Mouse (Mus musculus): ENCODE results near the gene Cnih2. TPM values are rescaled to one million over a fixed set of nuclear protein-coding genes. Genes with fewer than 3 reads are reported as not detected.

The Cnih2 gene
- polyA plus RNA-seq, 1 experiment, result 1.9 TPM

DNA sequence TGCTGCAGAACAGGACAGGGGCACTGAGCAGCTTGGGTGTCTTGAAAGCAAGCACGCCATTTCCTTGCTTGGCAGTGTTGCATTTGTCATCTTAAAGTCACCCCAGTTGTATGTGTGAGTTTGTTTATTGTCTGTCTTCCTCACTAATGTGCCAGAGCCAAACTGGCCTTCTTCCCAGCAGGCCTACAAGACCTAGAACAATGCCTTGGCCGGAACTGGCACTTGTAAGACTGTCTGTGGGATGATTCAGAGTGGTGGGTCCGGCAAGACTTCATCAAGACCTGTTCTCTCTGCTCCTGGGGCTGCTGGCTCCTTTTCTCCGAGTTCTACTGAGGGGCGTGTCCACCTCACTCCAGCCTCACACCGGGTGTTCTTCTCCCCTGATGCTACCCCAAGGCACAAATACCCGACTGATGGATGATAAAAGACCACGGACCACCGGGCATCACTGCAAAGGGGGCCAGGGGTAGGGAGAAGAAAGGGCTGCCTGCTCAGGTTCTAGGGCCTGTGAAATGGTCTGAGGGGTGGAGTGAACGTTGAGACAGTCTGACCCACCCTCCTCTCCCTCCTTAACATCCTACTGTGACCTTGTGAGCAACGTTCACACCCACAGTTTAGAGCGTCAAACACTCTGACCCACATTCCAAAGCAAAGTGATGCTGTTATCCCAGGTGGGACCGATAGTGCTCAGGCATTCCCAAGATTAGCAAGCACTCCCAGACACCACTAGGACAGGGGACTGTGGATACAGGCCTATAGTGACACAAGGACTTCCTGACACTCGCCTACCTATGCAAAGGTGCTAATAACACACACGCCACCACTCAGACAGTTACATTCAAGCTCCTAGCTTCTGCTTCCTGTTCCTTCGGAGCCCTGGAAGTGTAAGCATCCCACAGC lies 40.2 kb downstream of the Cnih2 start:
- Histone ChIP-seq H3K79me2 (ENCODE audit: control insufficient read depth, insufficient read depth) (peaks cover 25% of the 10 kb centered on the region), H3K79me3 (ENCODE audit: low read depth) (peaks cover 17% of the 10 kb centered on the region), H3K27me3 (ENCODE audit: control insufficient read depth, insufficient read depth, insufficient read length) (no peaks in the 10 kb centered on the region), H3ac (ENCODE audit: control insufficient read depth, insufficient read length, low read depth) (peak overlapping the region; percentile 4), H3K4me3 (ENCODE audit: insufficient read depth, poor library complexity, severe bottlenecking) (no peak overlapping the region), H3K36me3 (ENCODE audit: control insufficient read depth, insufficient read depth) (peaks cover 34% of the 10 kb centered on the region)
- no peak for TF ChIP-seq FOSL1 (IDR thresholded peaks at IDR 0.05; ENCODE audit: insufficient read depth, low read length, poor library complexity, severe bottlenecking)
- TF ChIP-seq CTCF (IDR thresholded peaks at IDR 0.05; ENCODE audit: control insufficient read depth, insufficient read depth, insufficient read length), result no peak
- TF ChIP-seq MAX (IDR thresholded peaks at IDR 0.05), result no peak
- TF ChIP-seq CEBPB (IDR thresholded peaks at IDR 0.05; ENCODE audit: low read depth), result no peak
- TF ChIP-seq MYOD1 (IDR thresholded peaks at IDR 0.05; ENCODE audit: control insufficient read depth, insufficient read length, low read depth), result no peak
- TF ChIP-seq USF1 (IDR thresholded peaks at IDR 0.05; ENCODE audit: low read depth), result no peak
- TF ChIP-seq MYOG (IDR thresholded peaks at IDR 0.05; ENCODE audit: control insufficient read depth, extremely low read depth, insufficient read length), result no peak

DNA sequence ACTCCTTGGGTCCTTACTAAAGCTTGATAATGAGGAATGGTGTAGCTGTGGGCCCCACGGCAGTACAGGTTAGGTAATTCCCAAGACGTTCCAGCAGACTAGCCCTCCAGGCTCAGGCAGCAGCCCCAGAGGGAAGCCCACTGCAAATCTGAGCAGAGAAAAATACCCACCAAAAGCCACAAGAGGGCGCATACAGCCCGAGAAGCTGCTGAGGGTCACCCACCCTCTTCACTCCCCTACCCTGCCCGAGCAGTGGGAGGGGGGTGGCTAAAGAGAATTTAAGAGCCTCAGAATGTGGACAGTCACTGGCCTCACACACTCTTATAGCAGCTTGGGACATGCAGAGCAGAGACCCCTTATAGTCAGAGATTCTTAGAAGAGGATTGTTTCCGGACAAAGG lies 42.1 kb downstream of the Cnih2 start:
- no peak overlapping the region for H3ac ChIP-seq (ENCODE audit: control insufficient read depth, insufficient read length, low read depth)
- H3K79me3 ChIP-seq (ENCODE audit: low read depth), result peaks cover 35% of the 10 kb centered on the region
- TF ChIP-seq USF1 (IDR thresholded peaks at IDR 0.05; ENCODE audit: low read depth) (no peak), CTCF (IDR thresholded peaks at IDR 0.05; ENCODE audit: control insufficient read depth, insufficient read depth, insufficient read length) (peak; percentile 39)
- H3K27me3 ChIP-seq (ENCODE audit: control insufficient read depth, insufficient read depth, insufficient read length), result no peaks in the 10 kb centered on the region
- H3K4me3 ChIP-seq (ENCODE audit: insufficient read depth, poor library complexity, severe bottlenecking), result no peak overlapping the region
- peaks cover 43% of the 10 kb centered on the region for H3K36me3 ChIP-seq (ENCODE audit: control insufficient read depth, insufficient read depth)
- H3K79me2 ChIP-seq (ENCODE audit: control insufficient read depth, insufficient read depth), result peaks cover 44% of the 10 kb centered on the region

DNA sequence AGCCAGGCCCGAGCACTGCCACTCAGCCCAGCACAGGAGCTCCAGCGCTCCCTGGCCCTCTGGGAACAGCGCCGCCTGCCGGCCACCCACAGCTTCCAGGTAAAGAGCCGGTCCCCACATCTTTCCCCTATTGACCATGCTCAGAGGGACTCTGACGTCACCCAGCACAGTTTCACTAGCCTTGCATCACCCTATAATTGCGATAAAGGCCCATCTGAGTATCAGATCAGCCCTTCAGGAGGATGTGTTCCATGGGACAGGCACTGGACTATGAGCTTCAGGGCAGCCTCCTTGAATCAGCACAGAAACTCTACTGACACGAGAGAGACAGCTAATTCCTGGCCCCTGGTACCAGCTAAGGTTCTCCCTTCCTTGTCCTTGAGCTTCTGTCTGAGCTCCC lies 44.4 kb downstream of the Cnih2 start:
- Histone ChIP-seq H3K4me3 (ENCODE audit: insufficient read depth, poor library complexity, severe bottlenecking) (no peak overlapping the region), H3K79me2 (ENCODE audit: control insufficient read depth, insufficient read depth) (peaks cover 52% of the 10 kb centered on the region), H3ac (ENCODE audit: control insufficient read depth, insufficient read length, low read depth) (no peak overlapping the region), H3K27me3 (ENCODE audit: control insufficient read depth, insufficient read depth, insufficient read length) (no peaks in the 10 kb centered on the region), H3K79me3 (ENCODE audit: low read depth) (peaks cover 42% of the 10 kb centered on the region), H3K36me3 (ENCODE audit: control insufficient read depth, insufficient read depth) (peaks cover 43% of the 10 kb centered on the region)
- TF ChIP-seq CEBPB (IDR thresholded peaks at IDR 0.05; ENCODE audit: low read depth), result peak; percentile 76
- no peak for TF ChIP-seq FOSL1 (IDR thresholded peaks at IDR 0.05; ENCODE audit: insufficient read depth, low read length, poor library complexity, severe bottlenecking)
- peak; percentile 92 for TF ChIP-seq CTCF (IDR thresholded peaks at IDR 0.05; ENCODE audit: control insufficient read depth, insufficient read depth, insufficient read length)

DNA sequence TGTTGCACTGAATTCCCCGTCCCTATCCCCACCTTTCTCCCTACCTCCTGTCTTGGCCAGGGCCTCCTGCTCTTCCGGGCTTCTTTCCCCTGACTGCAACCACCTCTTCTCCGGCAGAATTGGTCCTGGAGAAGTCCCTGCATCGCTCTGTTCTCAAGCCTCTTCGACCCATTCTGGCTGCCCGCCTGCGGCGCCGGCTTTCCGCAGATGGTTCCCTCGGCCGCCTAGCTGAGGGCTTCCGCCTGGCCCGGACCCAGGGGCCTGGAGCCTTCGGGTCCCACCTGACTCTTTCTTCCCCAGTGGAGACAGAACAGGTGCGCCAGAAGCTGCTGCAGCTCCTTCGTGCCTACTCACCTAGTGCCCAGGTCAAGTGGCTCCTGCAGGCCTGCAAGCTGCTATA lies 45.5 kb downstream of the Cnih2 start:
- peaks cover 53% of the 10 kb centered on the region for H3K36me3 ChIP-seq (ENCODE audit: control insufficient read depth, insufficient read depth)
- peak overlapping the region; percentile 84 for H3K4me3 ChIP-seq (ENCODE audit: insufficient read depth, poor library complexity, severe bottlenecking)
- TF ChIP-seq MAX (IDR thresholded peaks at IDR 0.05), result no peak
- TF ChIP-seq MYOG (IDR thresholded peaks at IDR 0.05; ENCODE audit: control insufficient read depth, extremely low read depth, insufficient read length), result no peak
- no peak for TF ChIP-seq CEBPB (IDR thresholded peaks at IDR 0.05; ENCODE audit: low read depth)
- TF ChIP-seq FOSL1 (IDR thresholded peaks at IDR 0.05; ENCODE audit: insufficient read depth, low read length, poor library complexity, severe bottlenecking), result no peak
- TF ChIP-seq CTCF (IDR thresholded peaks at IDR 0.05; ENCODE audit: control insufficient read depth, insufficient read depth, insufficient read length), result no peak
- no peak for TF ChIP-seq USF1 (IDR thresholded peaks at IDR 0.05; ENCODE audit: low read depth)
- TF ChIP-seq MYOD1 (IDR thresholded peaks at IDR 0.05; ENCODE audit: control insufficient read depth, insufficient read length, low read depth), result no peak
- H3K79me3 ChIP-seq (ENCODE audit: low read depth), result peaks cover 42% of the 10 kb centered on the region
- H3K79me2 ChIP-seq (ENCODE audit: control insufficient read depth, insufficient read depth), result peaks cover 52% of the 10 kb centered on the region
- H3K27me3 ChIP-seq (ENCODE audit: control insufficient read depth, insufficient read depth, insufficient read length), result no peaks in the 10 kb centered on the region
- peak overlapping the region; percentile 28 for H3ac ChIP-seq (ENCODE audit: control insufficient read depth, insufficient read length, low read depth)

DNA sequence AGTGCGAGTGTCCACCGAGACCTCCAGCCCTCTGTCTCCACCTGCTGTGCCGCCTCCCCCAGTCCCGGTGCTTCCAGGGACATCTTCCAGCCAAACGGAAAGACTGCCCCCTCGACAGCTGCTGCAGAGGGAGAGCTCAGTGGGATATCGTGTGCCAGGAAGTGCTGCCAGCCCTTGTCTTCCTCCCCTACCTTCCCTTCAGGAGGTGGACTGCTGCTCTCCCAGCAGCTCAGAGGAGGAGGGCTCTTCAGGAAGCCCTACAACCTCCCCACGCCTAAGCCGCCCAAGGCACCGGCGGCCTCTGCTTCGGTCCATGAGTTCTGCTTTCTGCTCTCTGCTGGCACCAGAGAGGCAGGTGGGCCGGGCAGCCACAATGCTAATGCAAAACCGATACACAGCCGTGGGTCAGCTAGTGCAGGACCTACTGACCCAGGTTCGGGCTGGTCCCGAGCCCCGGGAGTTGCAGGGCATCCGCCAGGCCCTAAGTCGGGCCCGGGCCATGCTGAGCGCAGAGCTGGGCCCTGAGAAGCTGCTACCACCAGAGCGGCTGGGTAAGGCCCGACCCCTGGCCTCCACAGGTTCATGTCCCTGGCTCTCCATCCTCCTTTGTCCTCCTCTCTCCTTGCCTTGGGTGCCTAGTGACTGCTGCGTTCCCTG lies 46.0 kb downstream of the Cnih2 start:
- Histone ChIP-seq H3K4me3 (ENCODE audit: insufficient read depth, poor library complexity, severe bottlenecking) (peak overlapping the region; percentile 84), H3K27me3 (ENCODE audit: control insufficient read depth, insufficient read depth, insufficient read length) (no peaks in the 10 kb centered on the region), H3K79me3 (ENCODE audit: low read depth) (peaks cover 43% of the 10 kb centered on the region), H3K36me3 (ENCODE audit: control insufficient read depth, insufficient read depth) (peaks cover 58% of the 10 kb centered on the region), H3ac (ENCODE audit: control insufficient read depth, insufficient read length, low read depth) (peak overlapping the region; percentile 28), H3K79me2 (ENCODE audit: control insufficient read depth, insufficient read depth) (peaks cover 52% of the 10 kb centered on the region)
- no peak for TF ChIP-seq CTCF (IDR thresholded peaks at IDR 0.05; ENCODE audit: control insufficient read depth, insufficient read depth, insufficient read length)
- TF ChIP-seq MYOD1 (IDR thresholded peaks at IDR 0.05; ENCODE audit: control insufficient read depth, insufficient read length, low read depth), result peak; percentile 74

DNA sequence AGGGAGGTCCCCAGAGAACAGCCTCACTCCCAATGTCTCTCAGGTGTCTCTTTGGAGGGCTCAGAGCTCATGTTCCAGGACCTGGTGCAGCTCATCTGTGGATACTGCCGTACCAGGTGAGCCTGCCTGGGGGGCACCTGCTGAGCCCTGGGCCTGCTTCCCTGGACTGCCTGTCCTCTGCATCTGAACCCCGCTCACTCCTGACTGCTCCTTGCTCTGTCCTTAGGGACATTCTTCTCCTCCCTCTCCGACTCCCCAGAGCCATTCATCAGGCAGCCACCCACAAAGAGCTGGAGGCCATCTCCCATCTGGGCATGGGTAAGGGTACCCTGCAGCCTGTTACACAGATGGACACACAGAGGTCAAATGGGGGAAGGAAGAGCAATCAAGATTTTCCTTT lies 46.8 kb downstream of the Cnih2 start:
- H3K36me3 ChIP-seq (ENCODE audit: control insufficient read depth, insufficient read depth), result peaks cover 61% of the 10 kb centered on the region
- peak overlapping the region; percentile 87 for H3ac ChIP-seq (ENCODE audit: control insufficient read depth, insufficient read length, low read depth)
- peaks cover 43% of the 10 kb centered on the region for H3K79me3 ChIP-seq (ENCODE audit: low read depth)
- peaks cover 52% of the 10 kb centered on the region for H3K79me2 ChIP-seq (ENCODE audit: control insufficient read depth, insufficient read depth)
- H3K27me3 ChIP-seq (ENCODE audit: control insufficient read depth, insufficient read depth, insufficient read length), result no peaks in the 10 kb centered on the region
- no peak for TF ChIP-seq CEBPB (IDR thresholded peaks at IDR 0.05; ENCODE audit: low read depth)
- TF ChIP-seq MAX (IDR thresholded peaks at IDR 0.05), result no peak
- TF ChIP-seq FOSL1 (IDR thresholded peaks at IDR 0.05; ENCODE audit: insufficient read depth, low read length, poor library complexity, severe bottlenecking), result no peak
- no peak for TF ChIP-seq MYOD1 (IDR thresholded peaks at IDR 0.05; ENCODE audit: control insufficient read depth, insufficient read length, low read depth)
- no peak for TF ChIP-seq CTCF (IDR thresholded peaks at IDR 0.05; ENCODE audit: control insufficient read depth, insufficient read depth, insufficient read length)
- no peak for TF ChIP-seq MYOG (IDR thresholded peaks at IDR 0.05; ENCODE audit: control insufficient read depth, extremely low read depth, insufficient read length)
- TF ChIP-seq USF1 (IDR thresholded peaks at IDR 0.05; ENCODE audit: low read depth), result no peak
- peak overlapping the region; percentile 84 for H3K4me3 ChIP-seq (ENCODE audit: insufficient read depth, poor library complexity, severe bottlenecking)
